Mouse (Mus musculus): ENCODE measurements around the gene Mpp4. TPM values are rescaled to one million over a fixed set of nuclear protein-coding genes. Genes with fewer than 3 reads are reported as not detected.

Mpp4 gene
- polyA plus RNA-seq, 1 experiment, result 0.93 TPM

DNA sequence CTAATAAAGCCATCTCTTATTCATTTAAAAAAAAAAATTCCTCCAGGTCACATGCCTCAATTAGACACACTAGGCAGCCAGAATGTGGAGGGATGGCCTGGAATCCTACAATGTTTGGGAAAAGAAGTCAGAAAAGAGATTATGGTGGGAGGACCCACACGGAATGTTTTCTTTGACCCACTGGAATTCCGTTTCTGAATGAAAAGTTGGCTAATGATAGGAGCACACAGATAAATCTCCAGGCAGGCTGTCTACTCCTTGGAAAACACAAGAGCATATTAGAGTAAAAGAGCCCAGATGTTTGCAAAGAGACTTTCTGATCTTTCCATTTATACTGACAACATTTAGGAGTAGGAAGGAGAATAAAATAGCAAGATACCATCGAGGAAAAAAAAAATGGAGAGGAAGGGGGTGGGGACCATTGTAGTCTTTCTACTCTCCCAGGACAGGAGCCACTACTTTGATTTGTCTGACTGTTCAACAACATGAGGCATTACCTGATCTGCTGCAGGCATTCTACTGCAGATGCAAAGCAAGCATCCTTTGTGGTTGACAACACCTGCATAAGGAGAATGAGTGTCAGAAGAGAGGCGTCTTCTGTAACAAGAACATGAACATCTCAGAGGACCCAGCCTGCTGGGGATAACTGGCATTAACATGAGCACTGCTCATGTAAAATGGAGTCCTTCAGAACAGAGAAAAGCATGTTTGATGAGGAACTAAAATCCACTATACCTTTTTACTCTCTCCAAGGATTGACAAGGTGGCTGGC lies 4.7 kb upstream of the Mpp4 start:
- DNase-seq (ENCODE audit: low read depth), result no peak

DNA sequence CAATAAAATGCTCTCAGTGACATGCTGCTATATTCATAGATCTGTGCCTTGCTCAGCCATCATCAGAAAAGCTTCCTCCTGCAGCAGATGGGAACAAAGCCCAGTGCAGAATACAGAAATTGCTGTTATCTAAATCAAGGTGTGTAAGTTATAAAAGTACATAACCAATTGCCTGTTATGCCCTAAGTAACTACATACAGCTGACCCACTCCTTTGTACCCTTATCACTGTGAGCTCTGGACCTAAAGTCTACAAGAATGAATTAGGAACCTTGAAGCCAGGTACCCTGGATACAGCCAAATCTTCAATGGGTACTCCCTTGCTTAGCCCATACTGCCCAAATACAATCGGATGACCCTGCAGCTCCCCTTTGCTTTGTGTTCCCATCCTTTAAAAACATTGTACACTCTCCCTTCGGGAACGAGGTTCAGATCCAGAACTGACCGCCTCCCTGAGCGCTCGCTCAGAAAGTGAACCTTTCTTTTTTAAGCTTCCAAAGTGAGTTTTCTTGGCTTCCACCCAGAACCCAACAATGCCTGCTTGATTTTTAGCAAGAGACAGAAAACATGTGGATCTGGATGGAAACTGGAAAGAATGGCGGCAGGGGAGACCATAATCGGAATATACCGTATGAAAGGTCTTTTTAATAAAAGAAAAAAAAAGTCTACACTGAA lies 3.2 kb upstream of the Mpp4 start:
- DNase-seq (ENCODE audit: low read depth), result no peak

DNA sequence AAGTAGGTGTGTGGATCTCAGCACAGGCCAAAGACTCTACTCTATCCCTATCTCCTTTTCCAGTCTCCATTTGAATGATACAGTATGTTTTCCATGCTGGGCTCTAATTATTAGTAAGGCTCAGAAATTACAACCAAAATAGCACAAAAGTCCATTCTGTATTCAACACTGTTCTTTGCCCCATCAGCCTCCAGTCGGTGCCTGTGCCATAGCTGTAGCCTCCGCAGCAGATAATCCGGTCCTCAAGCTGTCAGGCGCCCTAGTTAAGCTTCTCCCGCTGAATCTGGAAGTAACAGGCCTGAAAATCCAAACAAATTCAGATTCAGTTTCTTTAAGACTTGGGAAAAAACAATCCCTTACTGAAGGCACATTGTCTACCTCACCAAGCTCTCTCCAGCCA lies 729 bp upstream of the Mpp4 start:
- no peak for DNase-seq (ENCODE audit: low read depth)

DNA sequence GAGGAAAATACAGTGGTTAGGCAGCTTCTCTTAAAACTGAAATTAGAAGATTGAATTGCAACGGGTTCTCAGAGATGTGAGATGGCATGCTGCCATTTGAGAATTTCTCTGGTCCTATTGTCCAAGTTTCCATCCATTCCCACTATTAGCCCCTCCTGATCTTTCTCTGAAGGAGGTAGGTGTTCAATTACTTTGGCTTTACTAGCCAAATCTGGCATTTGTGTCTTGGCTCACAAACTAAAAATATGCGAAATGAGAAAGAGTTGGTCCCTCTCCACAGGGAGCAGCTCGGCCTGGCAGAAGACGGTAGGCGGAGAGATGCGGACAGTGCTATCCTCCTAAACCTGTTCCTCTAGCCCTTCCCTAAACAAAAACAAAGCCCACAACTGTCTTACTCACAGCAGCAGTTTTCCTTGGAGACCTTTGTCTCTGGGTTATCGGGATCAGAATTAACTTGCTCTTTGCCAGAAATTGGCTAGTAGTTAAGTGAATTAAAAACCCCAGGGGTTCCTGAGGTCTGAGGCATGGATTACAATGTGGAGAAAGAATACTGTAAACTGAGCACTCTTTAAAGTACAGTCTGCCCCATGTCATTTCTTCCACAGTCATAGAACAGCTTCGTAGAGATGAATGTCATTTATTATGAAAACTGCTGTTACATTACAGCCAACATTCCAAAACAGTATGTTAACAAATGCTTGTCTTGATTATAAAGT lies 722 bp downstream of the Mpp4 start:
- DNase-seq (ENCODE audit: low read depth), result no peak

DNA sequence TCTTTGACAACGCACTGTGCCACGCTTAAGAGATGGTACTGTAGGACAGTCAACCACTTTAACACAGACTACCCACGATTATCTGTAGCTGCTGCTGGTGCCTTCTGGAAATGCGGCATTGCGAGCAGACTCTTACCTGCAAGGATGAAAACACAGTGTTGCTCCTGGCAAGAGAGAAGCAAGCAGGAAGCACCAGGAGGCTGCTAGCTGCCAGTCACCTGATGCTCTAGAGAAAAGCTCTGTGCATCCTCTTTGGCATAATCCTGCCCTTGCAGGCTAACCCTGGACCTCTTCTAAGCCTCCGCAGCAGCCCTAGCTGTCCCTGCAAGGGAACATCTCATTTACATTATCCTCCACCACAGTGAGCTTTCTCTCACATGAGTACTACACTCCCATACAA lies 1.8 kb downstream of the Mpp4 start:
- no peak for DNase-seq (ENCODE audit: low read depth)

DNA sequence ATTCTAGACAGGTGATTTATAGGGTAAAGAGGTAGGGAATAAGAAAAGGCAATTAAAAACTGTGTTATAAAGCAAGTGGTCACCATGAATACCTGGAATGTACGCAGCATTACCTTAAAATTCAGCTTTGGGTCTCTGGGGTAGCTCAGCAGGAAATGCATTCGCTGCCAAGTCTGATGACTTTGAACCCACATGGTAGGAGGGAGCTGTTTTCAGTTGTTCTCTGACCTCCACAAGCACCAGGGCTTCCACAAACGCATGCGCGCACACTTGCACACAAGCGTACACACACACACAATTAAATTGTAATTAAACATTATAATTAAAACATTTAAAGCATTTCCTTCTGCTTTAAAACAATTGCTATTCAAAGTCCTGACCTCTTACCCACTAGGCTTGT lies 2.3 kb downstream of the Mpp4 start:
- no peak for DNase-seq (ENCODE audit: low read depth)

DNA sequence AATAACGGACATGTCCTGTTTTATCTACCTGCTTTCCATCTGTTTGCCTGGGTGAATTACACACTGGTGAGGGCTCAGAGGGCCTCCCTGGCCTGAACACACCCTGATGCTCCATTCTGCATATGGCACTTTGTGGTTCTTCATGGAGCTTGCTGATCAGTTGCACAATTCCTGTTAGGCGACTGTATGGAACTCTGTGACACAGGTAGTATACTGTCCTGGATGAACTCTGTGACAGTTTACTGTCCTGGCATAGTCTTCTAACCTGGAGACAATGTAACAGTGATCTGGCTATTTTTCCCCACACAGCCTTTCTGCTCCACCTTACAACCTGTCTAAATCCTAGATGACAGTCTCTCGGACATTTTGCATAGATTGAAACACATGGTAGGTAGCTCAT lies 4.1 kb downstream of the Mpp4 start:
- DNase-seq (ENCODE audit: low read depth), result no peak

DNA sequence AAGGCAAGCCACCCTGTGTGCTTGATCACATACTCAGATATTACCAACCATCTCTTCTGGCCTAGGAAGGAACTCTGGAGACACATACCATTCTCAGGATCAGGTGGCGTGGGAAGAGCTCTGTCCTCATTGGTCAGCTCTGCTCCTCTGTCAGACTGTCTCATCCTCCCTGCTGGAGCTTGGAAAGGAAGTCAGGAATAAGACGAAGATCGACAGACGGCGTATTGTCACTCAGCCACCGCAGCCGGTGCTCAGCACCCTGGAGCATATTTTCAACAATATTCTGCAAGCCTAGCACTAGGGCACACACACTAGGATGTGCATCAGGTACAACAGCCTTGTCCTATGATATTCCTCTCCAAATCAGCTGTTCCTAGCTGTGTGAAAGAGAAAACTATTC lies 4.7 kb downstream of the Mpp4 start:
- no peak for DNase-seq (ENCODE audit: low read depth)

DNA sequence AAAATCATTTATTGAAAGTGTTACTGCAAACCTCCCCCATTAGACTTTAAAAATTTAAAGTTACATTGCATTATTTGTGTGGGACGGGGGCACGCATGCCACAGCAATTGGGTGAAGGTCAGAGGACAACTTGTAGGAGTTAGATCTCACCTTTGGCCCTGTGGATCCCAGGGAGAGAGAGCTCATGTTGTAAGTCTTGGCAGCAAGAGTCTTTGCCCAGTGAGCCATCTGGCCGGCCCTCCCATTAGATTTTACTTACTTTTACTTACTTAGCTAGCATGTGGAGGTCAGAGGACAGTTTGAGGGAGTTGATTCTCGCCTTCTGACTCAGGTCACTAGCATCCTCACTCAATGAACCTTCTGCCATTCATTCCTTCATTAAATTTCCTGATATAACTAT lies 5.3 kb downstream of the Mpp4 start:
- DNase-seq (ENCODE audit: low read depth), result no peak

DNA sequence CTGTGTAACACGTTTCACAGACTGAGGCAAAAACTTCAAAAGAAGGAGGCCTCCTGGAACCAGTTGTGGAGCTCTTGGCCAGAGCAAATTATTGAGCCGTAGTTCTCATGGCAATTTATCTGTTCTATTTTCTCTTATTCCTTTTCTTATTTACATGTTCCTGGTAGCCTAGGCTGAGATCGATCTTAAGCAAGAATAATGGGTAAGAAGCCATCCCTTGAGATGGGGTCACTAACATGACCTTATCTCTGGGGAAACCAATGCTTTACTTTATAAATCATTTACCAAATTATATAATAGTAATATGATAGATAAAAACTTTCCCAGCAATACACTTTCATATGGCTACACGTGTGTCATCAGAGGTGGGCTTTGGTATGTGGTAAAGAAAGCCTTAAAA lies 10.8 kb downstream of the Mpp4 start:
- no peak for DNase-seq (ENCODE audit: low read depth)

DNA sequence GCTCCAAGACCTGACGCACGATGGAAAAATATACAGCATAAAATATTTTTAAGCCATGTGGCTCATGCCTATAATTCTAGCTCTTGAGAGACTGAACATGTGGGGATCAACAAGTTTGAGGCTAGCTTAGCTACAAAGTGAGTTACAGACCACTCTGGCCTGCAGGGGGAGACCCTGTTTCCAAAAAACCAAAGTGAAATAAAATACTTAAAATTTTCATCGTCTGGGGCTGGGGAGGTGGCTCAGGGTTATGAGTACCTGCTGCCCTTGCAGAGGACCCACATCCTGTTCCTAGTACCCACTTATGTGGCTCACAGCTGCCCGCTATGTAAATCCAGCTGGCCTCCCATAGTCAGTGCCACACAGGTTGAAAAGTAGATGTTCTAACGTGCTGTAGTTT lies 12.6 kb downstream of the Mpp4 start:
- DNase-seq (ENCODE audit: low read depth), result no peak

DNA sequence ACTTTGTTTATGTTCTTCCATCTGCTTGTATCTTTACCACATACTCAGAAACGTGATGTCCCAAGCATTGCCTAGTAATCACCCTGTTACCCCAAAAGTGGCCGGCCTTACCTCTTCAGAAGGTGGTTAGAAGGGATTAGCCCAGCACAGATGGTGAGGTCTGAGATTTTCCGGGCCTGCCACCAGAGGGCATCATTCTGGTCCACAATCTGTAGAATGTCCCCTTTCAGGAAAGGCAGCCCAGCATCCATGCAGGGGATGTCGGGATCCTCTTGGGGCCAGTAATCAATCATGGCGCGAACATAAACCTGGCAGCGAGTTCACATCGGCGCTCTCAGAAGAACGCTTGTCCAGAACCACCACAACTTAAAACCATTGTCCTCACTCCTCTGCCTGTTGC lies 18.6 kb downstream of the Mpp4 start:
- no peak for DNase-seq (ENCODE audit: low read depth)

DNA sequence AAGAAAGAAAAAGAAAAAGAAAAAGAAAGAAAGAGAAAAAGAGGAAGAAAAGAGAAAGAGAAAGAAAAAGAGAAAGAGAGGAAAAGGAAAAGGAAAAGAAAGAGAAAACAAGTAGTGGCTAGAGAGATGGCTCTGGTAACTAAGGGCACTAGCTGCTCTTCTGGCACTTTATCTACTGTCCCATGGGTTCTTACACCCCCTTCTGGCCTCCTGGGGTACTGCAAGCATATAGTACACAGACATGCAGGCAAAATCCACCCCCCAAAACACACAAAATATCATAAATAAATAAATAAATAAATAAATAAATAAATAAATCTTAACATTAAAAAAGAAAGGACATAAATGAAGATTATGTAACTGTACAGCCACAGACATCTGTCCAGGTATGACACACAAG lies 20.4 kb downstream of the Mpp4 start:
- no peak for DNase-seq (ENCODE audit: low read depth)

DNA sequence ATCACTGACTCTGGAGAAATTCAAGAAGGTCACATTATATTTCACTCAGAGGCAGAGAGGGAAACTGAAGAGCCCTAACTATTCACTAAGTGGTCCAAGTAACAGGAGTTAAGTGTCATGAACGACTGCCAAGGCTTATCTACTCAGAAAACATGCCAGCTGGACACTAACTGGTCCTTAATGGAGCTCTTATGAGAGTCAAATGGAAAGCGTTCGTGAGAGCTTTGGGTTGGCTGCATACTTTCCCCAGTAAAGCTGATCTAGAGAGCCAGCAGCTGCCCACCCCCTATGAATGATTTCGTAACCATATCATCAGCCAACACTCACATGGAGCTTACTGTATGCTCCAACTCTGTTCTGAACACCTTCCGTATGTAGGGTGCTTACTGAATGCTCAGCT lies 28.8 kb downstream of the Mpp4 start:
- DNase-seq (ENCODE audit: low read depth), result no peak

DNA sequence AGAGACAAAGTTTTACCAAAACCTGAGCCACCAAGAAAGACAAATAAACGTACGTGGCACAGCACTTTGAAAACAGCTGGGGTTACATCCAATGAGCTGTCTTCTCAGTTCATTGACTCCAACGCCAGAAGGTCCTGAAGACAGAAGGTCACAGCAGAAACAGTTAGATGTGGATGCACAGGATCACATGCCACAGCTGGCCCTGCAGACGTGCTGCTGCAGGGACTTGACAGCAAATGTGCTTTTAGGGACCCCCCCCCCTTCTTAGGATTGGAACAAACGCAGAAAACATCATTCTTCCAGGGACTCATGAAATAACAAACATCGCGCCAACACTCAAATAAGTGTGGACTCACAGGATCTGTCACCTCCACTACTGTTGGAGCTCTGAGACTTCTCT lies 34.3 kb downstream of the Mpp4 start:
- DNase-seq (ENCODE audit: low read depth), result no peak

DNA sequence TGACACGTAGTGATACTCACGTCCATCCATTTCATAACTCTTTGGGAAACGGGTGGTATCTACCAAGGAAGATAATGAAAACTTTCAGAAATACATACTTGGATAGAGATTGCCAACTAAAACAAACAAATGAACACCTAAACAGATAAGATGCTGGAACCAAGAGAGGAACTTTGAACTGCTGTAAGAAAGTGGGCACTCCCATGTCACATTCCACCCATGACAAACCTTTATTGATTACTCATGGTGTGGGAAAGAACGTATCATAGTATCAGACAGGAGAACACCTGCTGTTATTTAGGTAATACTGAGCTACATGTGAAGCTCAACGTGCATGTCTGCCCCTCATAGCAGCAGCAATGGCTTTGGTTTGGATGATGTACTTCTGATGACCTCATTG lies 37.6 kb downstream of the Mpp4 start:
- no peak for DNase-seq (ENCODE audit: low read depth)

DNA sequence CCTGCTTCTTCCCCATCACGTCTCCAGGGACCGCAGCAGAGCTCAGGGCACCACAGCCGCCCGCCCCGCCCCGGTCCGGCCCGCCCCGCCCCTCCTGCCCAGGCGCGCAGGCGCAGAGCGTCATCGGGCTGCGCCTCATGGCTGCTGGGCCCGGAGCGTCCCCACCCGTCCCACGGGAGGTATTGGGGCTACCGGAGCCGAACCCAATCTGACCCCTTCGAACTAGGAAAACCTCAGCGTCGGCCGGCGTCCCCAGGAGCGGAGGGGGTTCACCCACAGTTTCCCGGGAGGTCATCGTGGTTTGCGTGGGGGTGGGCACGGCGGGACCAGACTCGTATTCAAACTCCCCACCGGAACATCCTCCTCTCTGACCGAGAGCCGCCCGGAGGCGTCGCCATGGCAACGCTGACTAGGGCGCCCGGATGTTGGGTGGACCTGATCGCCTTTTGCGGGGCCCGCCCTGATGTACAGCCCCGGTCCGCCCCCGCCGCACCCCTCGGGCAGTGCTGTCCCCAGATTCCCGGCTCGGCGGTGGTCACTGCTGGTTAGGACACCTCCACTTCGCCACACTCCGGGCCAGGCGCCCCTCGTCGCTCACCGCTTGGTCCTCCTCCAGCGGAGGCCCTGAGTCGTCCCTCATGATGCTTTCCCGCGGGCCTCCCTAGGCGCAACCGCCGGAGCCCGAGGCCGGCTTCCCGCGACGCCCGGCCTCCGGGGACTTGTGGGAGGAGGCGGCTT lies 43.3 kb downstream of the Mpp4 start, which contains the start of gene Tmem237:
Tmem237 (minus strand) TSS at position 689 of the 738 bp plus-strand sequence.
- no peak for DNase-seq (ENCODE audit: low read depth)

DNA sequence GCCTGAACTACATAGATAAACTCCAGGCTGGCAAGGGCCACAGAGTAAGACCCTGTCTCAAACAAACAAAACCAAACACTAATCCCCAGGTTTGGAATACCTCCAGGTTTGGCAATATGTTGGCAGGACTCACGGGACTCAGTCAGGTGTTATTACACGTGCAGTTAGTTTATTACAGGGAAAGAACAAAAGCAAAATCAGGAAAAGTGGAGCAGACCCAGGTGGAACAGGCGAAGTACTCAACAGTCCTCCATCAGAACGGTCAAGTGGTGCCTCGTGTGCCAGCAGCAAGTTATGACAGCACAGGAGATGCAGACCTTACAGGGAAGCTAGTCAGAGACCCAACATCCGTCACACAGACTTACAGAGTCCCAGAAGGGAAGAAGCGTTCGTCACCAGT lies 52.7 kb downstream of the Mpp4 start:
- DNase-seq (ENCODE audit: low read depth), result peak; percentile 34

DNA sequence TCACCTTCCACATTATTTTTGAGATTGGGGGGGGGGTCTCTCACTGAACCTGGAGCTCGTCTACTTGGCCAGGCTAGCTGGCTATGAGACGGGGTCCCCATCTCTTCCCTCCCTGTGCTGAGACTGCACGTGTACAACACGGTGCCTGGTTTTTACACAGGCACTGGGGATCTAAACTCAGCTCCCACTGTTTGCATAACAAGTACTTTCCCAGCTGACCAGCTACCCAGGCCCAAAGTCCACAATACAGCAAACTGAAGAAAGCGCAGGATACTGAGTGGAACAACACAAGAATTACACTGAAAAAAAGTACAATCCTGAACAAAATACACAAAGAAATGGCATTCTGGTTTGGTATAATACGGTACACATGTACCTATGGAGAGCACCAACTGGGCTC lies 61.1 kb downstream of the Mpp4 start:
- DNase-seq (ENCODE audit: low read depth), result no peak

DNA sequence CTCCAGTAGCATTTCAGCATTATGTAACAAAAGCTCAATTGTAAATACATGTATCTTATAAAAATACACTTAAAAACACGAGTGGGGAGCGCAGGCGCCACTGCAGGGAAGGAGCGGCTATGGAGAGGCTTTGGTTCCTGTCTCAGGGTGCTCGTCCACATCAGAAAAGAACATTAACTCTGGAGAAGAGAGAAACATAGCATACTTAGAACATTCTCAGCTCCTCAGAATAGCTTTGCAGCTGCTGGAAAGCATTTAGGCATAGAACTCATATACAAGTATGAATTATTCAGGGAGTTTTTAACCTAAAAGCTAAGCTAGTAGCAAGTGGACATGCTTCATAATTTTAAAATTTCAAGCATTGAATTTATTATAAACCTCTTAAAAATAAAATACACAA lies 62.2 kb downstream of the Mpp4 start:
- DNase-seq (ENCODE audit: low read depth), result no peak

DNA sequence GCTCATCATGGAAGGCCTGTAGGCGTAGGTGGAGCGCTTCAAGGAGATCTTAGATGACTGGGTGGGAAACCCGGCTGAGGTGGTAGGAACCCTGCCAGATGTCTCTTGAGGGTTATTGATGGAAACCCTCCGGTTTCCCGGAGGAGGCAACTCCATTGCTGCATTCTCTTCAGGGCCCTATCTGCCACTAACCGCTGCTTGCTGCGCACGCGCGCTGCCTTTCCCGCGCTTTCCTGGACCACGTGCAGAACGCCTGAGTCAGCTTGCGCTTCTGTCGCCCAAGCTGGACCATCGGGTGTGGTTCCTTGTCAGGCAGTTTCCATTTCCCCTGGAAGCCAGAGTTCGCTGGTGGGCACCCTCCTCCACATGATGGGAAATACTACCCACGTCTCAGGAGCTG lies 68.5 kb downstream of the Mpp4 start, which contains the start of gene C2cd6:
C2cd6 (minus strand) TSS at position 196 of the 400 bp plus-strand sequence.
- DNase-seq (ENCODE audit: low read depth), result no peak
